Mouse (Mus musculus): ENCODE results near the gene Mindy2. TPM values are rescaled to one million over a fixed set of nuclear protein-coding genes. Genes with fewer than 3 reads are reported as not detected.

Gene Mindy2
- 10 to 100 TPM; 33.9 to 35.3 TPM for total RNA-seq (2021)

DNA sequence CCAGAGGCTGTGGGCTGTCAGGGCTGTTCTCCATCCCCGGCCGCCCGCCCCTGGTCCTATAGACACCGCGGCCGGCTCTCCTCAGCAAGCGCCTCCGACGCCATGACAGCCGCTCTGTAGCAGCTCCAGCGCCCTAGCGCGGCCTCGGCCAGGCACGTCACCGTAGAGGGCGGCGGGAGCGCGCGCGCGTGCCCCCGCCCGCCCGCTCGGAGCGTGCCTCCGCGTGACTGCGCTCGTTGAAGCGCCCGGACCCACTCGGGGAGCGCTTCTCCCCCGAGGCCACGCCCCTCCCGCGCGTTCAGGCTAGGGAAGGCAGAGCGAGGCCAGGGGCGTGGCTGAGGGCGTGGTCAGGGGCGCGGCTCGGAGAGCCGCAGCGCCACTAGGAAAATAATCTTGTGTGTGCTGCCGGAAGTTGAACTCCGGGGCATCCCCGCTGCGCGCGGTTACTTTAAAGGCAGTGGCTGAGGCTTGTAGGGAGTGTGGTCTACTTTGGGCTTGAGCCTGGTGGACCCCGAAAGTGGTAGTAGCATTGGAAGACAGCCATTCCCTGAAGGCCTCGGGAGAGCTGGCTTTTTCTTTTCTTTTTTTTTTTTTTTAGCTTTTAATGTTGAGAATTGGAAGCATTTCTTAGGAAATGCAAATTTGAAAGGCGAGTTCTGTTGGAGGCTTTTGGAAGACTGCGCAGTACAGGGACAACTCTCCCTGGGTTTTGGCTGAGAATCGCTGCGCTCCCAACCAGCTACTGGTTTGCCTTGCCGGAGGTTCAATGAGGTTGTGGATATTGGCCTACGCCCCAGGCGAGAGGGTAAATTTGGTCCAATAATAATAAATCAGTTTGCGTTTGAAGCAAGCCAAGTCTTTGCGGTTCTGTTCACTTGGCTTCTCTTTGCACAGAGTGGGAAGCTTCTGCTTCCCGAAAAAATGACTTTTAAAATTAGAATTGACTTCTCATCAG, at the start of gene Mindy2:
Mindy2 (minus strand) TSS at position 162 of the 955 bp plus-strand sequence.
- DNase-seq: peak; percentile 95 to 96

DNA sequence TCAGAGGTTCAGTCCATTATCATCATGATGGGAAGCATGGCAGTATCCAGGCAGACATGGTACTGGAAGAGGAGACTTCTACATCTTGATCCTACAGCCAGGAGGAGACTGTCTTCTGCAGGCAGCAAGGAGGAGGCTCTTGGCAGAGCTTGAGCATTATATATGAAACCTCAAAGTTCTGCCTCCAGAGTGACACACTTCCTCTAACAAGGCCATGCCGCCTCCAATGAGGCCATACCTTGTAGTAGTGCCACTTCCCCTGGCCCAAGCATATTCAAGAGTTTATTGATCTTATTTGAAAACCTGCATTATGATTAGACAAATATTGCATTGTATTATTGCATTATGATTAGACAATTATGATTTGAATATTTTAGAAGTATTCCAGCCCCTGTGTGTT, 49.5 kb upstream of the Mindy2 start:
- DNase-seq: no peak

DNA sequence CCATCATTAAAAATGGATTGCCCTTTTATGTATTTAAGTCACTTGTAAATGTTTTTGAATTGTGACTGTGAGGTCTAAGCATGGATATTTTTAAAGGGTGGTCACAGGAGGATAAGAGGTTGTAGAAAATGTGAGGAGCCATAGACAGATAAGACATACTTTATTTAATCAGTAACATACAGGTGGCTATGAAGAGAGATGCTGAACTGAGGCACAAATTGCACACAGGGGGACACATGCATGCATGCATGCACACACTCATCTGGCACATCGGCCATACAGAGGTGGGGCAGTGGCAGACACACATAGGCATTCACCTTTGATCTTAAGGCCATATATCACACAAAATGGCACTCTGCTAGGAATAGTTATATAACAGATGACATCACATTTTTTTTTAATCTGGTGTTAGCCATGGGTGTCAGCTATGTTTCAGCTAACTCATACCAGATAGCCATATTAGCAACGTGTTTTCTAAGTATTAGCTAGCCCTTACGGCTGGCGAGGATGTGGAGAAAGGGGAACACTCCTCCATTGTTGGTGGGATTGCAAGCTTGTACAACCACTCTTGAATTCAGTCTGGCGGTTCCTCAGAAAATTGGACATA, 46.7 kb upstream of the Mindy2 start:
- no peak for DNase-seq

DNA sequence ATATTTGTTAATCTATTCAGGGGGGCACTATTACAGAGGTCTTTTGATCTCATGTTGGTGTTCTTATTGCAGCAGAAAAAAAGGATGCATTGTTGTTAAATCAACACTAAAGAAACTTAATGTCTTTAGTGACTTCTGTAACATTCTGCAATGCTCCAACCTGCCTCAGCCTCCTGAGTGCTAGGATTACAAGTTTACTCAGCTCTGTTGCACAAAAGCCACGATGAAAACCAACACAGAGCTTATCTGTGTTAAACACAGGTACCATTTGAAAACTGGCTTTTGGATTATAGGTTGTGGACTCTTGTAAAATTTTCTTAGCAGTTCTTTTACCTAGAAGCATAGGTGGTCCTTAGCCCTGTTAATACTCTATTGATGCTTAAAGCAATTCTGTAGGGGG, 41.1 kb upstream of the Mindy2 start:
- no peak for DNase-seq

DNA sequence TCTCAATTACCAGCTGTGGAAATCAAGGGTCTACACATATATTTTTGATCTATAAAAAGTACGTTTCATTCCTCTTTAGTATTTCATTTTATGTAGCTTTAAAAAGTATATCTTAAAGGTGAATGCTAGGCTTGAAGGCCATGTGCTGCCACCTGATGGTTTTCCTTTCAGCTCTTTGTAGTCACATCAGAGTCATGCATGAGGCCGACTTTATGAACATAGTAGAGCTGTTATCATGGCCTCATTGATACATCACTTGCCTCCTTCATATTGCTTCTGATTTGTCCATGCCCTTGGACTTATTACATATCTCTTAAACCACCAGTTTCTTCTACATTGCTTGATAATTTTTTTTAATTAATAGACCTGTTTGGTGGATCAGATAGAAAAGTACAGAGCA, 38.7 kb upstream of the Mindy2 start:
- DNase-seq: no peak

DNA sequence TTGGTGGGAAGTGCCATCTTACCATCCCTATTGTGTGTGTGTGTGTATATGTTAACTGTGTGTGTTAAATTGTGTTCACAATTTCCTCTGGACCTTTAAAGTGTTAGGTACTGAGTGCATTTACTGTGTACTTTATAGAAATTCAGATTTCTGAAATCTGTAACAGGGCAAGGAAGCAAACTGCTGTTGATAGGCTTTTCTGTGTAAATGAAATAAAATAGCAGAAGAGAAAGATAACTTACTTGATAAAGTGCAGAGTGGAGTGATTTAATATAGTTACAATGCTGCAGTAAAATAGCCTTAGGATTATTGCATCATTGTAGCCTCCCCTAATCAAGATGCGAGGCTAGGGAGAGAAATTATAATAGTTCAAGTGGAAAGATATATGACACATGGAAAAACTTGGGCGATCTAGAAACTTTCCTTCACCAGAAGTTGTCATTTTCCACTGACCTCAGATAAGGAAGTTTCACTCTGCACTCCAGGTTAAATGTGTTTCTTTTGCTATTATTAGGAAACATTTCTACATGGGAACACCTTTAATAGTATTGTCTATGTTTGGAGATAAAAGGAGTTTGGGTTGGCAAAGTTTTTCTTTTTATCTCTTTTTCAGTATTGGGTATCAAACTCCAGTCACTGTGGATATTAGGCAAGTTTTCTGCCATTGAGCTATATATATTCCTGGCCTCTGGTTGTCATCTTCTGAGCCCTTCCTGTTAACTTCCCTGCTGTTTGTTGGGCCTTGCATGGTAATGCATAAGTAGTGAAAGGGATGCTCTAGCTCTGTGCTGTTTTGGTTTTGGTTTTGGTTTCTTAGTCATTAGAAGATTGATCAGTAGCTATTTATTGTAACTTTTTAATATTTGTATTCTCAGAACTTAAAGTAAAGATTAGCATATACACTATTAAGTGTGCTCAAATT, 35.1 kb upstream of the Mindy2 start:
- no peak for DNase-seq

DNA sequence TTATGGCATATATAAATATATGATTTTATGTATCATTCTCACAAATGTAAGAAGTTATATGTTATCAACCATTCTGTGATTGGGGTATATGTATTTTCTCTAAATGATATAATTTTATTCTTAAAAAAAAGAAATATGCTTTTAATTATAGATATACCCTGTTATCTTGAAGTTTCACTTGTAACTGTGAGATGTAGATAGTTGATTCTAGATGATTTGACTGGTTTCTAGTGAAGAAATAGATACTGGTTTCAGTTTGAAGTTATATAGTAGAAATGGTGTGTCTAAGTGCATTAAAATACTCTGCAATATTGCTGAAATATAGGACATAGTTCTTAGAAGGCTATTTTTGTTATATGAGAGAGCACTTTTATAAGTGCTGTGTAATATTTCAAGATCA, 33.6 kb upstream of the Mindy2 start:
- no peak for DNase-seq

DNA sequence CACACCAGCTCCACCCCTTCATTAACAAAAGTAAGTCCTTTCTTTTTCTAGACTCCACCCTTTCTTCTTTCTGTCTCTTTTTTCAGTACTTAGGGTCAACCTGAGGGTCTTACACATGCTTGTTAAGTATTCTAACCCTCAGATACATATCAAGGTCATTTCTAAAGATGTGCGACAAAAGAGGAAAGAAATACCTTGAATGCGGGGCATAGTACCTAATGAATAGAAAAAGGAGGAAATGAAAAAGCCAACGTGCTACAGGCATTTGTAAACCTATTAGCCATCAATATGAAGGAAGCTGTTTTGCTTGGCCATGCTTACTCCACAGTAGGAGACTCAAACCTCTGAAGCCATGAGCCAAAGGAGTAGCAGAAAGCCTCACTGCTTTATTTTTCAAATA, 33.0 kb upstream of the Mindy2 start:
- DNase-seq: no peak

DNA sequence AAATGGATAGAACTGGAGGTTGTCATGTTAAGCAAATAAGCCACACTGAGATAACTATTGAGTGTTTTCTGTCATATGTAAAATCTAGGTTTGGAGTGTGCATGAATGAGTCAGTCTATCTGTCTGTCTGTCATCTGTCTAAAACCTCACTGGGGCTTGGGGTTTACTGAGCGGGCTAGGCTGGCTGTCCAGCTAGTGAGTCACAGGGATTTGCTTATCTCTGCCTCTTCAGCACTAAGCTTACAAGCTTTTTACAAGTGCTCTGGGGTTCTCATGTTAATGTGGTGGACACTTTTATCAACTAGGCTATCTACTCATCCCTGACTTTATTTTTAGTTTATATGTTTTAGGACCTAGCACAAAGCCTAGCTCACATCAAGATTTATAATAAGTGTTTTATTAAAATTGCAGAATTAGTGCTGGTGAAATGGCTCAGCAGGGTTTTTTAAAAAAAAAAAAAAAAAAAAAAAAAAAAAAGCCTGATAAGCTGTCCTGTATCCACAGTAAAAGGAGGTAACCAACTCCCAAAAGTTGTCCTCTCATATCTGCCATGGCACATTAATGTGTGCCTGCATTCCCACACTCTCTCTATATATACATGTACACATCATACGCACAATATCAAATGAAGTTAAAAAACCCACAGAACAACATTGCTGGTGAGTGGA, 31.5 kb upstream of the Mindy2 start:
- no peak for DNase-seq

DNA sequence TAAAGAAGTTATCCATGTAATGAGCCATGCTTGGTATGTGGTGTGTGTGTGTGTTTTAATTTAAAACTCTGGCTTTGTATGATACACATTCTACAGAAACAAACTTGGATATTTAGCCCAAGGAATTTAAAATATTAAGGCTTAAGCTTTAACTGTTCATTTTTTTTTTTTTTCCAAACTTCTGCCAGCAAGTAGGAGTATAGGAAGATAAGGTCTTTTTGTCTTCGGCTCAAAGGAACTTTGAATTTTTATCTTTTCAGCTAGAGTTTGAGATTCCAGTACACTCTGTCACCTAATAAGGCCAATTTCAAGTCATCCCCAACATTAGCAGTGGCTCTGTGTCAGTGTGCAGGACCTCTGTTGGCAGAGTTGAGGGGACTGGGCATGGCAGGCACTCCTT, 25.2 kb upstream of the Mindy2 start:
- DNase-seq: no peak

DNA sequence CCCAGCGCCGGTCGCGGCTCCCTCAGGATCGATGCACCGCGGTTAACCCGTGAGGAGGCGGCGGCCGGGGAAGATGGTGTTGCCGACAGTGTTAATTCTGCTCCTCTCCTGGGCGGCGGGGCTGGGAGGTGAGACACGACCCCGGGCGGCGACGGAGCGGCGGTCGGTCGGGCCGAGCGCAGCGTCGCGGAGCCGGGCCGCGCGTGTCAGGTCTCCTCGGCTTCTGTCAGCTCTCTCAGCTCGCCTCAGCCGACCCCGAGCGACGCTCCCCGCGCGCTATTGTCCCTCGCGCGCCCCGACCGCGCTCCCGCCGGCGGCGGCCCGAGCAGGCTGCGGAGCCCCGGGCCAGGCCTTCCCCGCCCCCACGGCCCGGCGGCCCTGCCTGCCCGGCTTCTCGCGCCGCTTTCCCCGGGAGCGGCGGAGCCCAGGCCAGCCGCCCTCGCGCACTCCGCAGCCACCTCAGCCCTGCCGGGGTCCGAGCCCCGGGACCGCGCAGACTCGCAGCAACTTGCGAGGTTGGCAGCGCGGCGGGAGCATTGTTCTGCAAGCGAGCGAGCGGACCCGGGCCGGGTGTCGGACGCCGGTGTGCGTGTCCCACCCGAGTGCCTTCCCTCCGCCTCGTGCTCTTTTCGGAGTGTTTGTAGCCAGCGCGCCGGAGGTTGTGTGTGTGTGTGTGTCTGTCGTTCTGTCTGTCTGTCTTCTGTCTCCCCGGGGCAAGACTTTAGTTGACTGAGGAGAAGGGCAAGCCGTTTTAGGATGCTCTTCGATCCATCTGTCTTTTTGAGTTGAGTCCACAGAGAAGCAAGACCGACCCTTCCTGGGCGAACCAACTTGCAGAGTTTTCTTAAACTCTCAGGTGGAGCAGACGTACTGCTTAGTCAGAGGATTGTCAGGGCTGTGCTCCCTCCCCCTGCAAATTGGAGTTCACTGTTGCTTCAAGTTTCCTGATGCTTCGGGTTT, 22.4 kb upstream of the Mindy2 start:
- DNase-seq: peak; percentile 42 to 51

DNA sequence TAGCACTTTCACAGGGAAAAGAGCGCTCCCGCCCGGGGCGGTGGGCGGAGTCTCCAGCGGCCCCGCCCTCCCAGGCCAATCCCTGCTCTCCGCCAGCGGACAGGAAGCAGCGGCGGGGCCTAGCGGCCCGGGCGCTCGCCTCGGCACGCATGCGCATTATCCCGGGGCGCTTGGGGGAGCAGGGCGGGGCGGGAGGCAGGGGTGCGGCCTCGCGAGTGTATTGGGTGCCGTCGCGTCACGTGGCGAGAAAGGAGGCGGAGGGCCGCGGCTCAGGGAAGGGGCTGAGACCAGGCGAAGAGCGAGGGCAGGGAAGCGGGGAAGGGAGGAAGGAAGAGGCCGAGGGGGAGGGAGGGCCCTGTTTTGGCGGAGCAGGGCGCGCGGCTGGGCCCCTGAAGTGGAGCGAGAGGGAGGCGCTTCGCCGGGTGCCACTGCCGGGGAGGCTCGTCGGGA, 21.7 kb upstream of the Mindy2 start, which contains the start of gene Adam10:
Adam10 (plus strand) TSS at position 316 of the 450 bp plus-strand sequence.
- peak; percentile 98 to 99 for DNase-seq

DNA sequence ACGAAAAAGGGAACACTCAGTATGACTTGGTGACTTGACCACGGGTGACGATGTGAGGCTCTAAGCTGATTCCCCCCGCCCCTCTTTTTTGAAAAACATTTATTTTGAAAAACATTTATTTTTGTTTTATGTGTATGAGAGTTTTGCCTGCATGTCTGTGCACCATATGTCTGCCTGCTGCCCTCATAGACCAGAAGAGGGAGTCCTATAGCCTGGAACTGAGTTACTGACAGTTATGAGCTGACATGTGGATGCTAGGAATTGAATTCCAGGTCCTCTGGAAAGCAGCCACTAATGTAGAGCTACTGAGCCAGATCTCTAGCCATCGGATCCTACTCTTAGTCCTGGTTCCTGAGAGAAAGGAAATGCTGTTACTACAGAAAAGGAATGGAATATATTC, 19.0 kb upstream of the Mindy2 start:
- DNase-seq: no peak

DNA sequence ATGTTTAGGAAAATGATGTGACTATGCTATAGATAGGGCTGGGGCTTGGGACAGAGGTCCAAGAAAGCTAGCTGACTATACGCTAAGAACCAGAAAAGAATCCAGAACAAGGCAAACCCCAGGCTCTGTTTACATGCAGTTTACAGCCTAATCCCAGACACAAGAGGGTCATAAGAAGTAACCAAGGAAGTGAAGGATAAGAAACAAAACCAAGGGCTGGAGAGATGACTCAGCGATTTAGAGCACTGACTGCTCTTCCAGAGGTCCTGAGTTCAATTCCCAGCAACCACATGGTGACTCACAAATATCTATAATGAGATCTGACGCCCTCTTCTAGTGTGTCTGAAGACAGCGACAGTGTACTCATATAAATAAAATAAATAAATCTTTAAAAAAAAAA, 18.1 kb upstream of the Mindy2 start:
- no peak for DNase-seq

DNA sequence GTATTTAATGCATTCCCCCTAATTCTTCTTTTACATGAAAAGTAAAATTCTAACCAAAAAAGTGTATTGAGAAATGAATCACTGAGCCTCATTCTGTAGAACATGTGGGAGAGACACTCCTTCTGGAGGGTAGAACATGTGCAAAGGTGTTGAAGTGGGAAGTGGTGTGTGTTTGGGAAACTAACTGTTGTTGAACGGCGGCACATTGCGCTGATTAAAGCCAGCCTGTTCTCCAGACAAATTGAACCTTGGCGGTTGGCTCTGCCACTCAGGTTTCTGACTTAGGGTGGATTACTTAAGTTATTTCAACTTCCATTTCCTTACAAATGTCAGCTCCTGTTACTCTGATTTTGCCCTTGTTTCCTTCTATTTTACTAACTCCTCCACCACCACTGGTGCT, 16.7 kb upstream of the Mindy2 start:
- no peak for DNase-seq

DNA sequence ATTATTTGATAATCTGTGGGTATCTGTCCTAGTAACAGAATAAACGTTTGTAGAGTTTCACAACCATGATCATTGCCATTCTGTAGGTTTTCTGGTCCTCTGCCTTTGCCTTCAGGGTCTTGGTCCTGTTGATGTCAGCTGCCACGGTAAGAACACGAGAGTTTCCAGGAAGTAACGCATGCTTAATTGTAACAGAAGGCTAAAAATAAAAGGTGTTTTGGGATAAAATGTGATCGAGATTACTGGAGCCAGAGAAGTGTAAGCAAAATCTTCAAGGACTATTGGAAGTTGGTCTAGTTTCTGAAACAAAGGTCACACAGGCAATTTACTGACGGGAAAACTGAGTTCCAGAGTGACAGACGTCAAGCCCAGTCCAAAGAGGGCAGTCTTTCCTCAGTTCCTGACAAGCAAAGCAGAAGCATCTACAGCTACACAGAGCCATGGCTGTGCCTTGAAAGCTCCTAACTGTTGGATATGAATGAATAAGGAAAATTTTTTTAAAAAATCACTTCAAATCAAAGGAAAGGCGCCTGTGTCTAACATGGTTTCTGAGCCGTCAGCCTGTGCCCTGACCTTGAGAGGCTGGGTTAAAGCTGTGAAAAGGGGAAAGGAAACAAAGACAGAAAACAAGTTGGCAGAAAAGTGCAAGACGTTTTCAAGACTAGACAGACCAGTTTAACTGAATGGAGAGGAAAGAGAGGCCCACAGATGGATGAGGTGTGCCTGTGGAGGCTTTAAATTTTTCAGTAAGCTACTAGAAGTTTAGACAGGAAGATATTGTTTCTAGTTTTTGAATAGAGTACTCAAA, 15.0 kb upstream of the Mindy2 start:
- DNase-seq: no peak

DNA sequence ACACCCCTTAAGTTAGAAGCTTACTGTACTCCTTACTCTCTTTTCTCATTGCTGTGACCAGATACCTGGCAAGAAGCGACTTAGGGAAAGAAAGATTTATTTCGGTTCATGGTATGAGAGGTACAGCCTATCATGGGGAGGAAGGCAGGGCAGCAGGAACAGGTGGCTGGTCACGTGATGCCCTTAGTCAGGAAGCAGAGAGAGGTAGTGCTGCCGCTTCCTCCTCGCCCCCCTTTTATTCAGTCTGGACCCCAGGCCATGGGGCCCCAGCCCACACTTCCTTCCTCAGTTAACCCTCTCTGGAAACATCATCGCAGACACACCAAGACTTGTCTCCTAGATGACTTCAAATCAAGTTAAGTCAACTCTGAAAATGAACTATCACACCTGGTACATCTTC, 14.3 kb upstream of the Mindy2 start:
- no peak for DNase-seq

DNA sequence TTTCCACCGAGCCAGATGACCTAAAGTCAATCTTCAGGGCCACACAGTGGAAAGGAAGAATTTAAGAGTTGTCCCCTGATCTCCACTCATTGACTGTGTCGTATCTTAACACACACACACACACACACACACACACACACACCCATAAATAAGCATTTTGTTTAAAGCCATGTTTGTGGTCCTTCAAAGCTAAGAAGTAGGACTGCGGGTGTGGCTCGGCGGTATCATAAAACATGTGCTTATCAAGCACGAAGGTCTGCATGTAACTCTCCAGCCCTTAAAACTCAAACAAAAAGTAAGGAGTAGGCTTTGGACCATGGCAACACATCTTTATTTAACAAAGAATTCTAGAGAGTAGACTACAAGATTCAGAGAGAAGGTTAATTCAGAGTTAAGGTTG, 13.4 kb upstream of the Mindy2 start:
- DNase-seq: no peak

DNA sequence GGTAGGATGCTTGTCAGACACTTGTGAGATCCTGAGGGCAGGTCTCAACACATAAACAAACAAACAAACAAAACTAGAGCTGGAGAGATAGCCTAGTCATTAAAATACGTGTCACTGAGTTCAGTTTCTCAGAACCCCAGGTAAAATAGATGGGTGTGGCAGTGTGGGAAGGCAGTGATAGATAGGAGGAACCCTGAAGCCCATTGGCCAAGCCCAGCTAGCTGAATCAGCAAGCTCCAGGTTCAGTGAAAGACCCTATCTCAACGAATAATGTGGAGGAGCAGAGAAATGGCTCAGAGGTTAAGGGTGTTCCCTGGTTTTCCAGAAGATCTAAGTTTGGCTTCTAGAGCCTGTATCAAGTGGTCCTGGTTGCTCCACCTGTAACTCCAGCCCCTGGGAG, 12.2 kb upstream of the Mindy2 start:
- DNase-seq: no peak

DNA sequence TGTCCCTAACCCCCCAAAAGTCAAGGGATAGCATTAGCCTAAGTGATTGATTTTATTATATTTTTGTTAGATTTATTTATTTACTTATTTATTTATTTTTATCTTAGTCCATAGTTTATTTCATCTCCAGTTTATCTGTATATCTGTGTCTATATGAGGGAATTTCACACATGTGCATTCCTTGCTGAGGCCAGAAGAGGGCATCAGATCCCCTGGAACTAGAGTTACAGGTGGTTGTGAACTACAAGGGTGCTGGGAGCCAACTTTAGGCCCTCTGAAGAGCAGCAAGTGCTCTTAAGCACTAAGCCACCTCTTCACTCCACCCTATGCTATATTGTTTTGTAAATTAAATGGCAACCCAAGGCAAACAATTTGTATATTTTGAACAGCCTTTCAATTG, 11.1 kb upstream of the Mindy2 start:
- no peak for DNase-seq

Measured in layer of hippocampus, postnatal 36 days (tissue).